Mouse (Mus musculus): Measurements from ENCODE around the gene Olfr1385. TPM values are rescaled to one million over a fixed set of nuclear protein-coding genes. Genes with fewer than 3 reads are reported as not detected.

The Olfr1385 gene
- not detected for polyA plus RNA-seq (2017; shearing (Covaris generic))

GRCm38 (mm10) chr11:49488770-49489169, at the start of gene Olfr1385:
TSS of gene Olfr1385 (plus strand) at chr11:49489070.

GRCm38 (mm10) chr11:49455043-49455442, 33.8 kb upstream of the Olfr1385 start, which contains the start of gene Olfr1387:
TSS of gene Olfr1387 (plus strand) at chr11:49455343.

GRCm38 (mm10) chr11:49464746-49465145, 24.1 kb upstream of the Olfr1385 start, which contains the start of gene Olfr1386:
TSS of gene Olfr1386 (plus strand) at chr11:49465046.

GRCm38 (mm10) chr11:49519348-49519747, 30.5 kb downstream of the Olfr1385 start, which contains the start of gene Olfr1383:
TSS of gene Olfr1383 (plus strand) at chr11:49519648.

GRCm38 (mm10) chr11:49527947-49528346, 39.1 kb downstream of the Olfr1385 start, which contains the start of gene Olfr1382:
TSS of gene Olfr1382 (plus strand) at chr11:49528247.

GRCm38 (mm10) chr11:49543149-49543548, 54.3 kb downstream of the Olfr1385 start, which contains the start of gene Olfr1381:
TSS of gene Olfr1381 (plus strand) at chr11:49543449.

Other genes starting within 250 kb of the Olfr1385 start
- 117 TPM for gene Mgat1, start 244.9 kb upstream of the Olfr1385 start, polyA plus RNA-seq (2017; shearing (Covaris generic))
- gene Olfr1393, start 210.8 kb upstream of the Olfr1385 start, polyA plus RNA-seq (2017; shearing (Covaris generic)), result not detected
- not detected for gene Olfr1392, start 203.8 kb upstream of the Olfr1385 start, polyA plus RNA-seq (2017; shearing (Covaris generic))
- gene Olfr10, start 184.3 kb upstream of the Olfr1385 start, polyA plus RNA-seq (2017; shearing (Covaris generic)), result not detected
- not detected for gene Olfr1391, start 166.3 kb upstream of the Olfr1385 start, polyA plus RNA-seq (2017; shearing (Covaris generic))
- gene Olfr1390, start 153.9 kb upstream of the Olfr1385 start, polyA plus RNA-seq (2017; shearing (Covaris generic)), result not detected
- gene Olfr1389, start 66.0 kb upstream of the Olfr1385 start, polyA plus RNA-seq (2017; shearing (Covaris generic)), result not detected
- not detected for gene Olfr1388, start 52.4 kb upstream of the Olfr1385 start, polyA plus RNA-seq (2017; shearing (Covaris generic))
- not detected for gene Olfr1387, start 33.7 kb upstream of the Olfr1385 start, polyA plus RNA-seq (2017; shearing (Covaris generic))
- gene Olfr1386, start 24.0 kb upstream of the Olfr1385 start, polyA plus RNA-seq (2017; shearing (Covaris generic)), result not detected
- not detected for gene Olfr1384, start 17.7 kb downstream of the Olfr1385 start, polyA plus RNA-seq (2017; shearing (Covaris generic))
- gene Olfr1383, start 30.6 kb downstream of the Olfr1385 start, polyA plus RNA-seq (2017; shearing (Covaris generic)), result not detected
- gene Olfr1382, start 39.2 kb downstream of the Olfr1385 start, polyA plus RNA-seq (2017; shearing (Covaris generic)), result not detected
- gene Olfr1381, start 54.4 kb downstream of the Olfr1385 start, polyA plus RNA-seq (2017; shearing (Covaris generic)), result not detected
- gene Olfr1380, start 67.8 kb downstream of the Olfr1385 start, polyA plus RNA-seq (2017; shearing (Covaris generic)), result not detected
- not detected for gene Flt4, start 120.2 kb downstream of the Olfr1385 start, polyA plus RNA-seq (2017; shearing (Covaris generic))
- gene Scgb3a1, start 174.5 kb downstream of the Olfr1385 start, polyA plus RNA-seq (2017; shearing (Covaris generic)), result not detected
- 12.1 TPM for gene Cnot6, start 223.7 kb downstream of the Olfr1385 start, polyA plus RNA-seq (2017; shearing (Covaris generic))